Mouse (Mus musculus) forebrain, embryonic 10.5 days (tissue): Measurements from ENCODE around the gene Rabl2. TPM values are rescaled to one million over a fixed set of nuclear protein-coding genes. Genes with fewer than 3 reads are reported as not detected.

Experiments
- DNase-seq: peaks from one replicate; pipeline ENCODE4 v3.0.0-alpha.2; 2017; ENCODE audit warnings: low spot score; ENCODE audit errors: extremely low spot score
- H3K27ac ChIP-seq: fragments of 300-500 bp; sonication (generic); 2 replicates; pipeline ENCODE4 v1.5.1; 2016; ENCODE audit warnings: mild to moderate bottlenecking
- H3K27me3 ChIP-seq: fragments of 300-500 bp; sonication (generic); 2 replicates; pipeline ENCODE4 v1.6.1; 2016; ENCODE audit warnings: mild to moderate bottlenecking; ENCODE audit not compliant: poor library complexity, severe bottlenecking
- H3K36me3 ChIP-seq: fragments of 300-500 bp; sonication (generic); replicated peaks from 2 replicates; pipeline ENCODE4 v1.6.1; 2016; ENCODE audit warnings: mild to moderate bottlenecking, moderate library complexity
- H3K4me1 ChIP-seq: fragments of 300-500 bp; sonication (generic); 2 replicates; pipeline ENCODE4 v1.6.1; 2016
- H3K4me3 ChIP-seq: fragments of 300-500 bp; sonication (generic); 2 replicates; pipeline ENCODE4 v1.5.1; 2016; ENCODE audit warnings: mild to moderate bottlenecking, moderate library complexity
- H3K9me3 ChIP-seq: fragments of 300-500 bp; sonication (generic); 2 replicates; pipeline ENCODE4 v1.6.1; 2016; ENCODE audit warnings: mild to moderate bottlenecking, moderate library complexity
- whole genome bisulfite sequencing: fragments of 180-500 bp; shearing (Covaris S2); methylation state at CpG from one replicate; pipeline ENCODE4 v1.1.7; 2016; 5-methylcytosine and 5-hydroxymethylcytosine counted together
- polyA plus RNA-seq: library from polyadenylated mRNA; unstranded; fragments of >200 nt; fragmentation: Nextera tagmentation; extraction: Ambion mirVana; gene quantifications from 2 replicates; pipeline ENCODE4 v1.2.1, GENCODE M21; 2016

The Rabl2 gene
- polyA plus RNA-seq, 1 experiment from 2014 or later: 73.0 TPM

- H3K4me3 ChIP-seq: no peak overlapping the region
- no peaks in the 10 kb centered on the region for H3K9me3 ChIP-seq
- H3K4me1 ChIP-seq: no peaks in the 10 kb centered on the region
- H3K27me3 ChIP-seq: no peaks in the 10 kb centered on the region
- 89% methylated on average over 7 of the region's 7 CpGs for WGBS
- H3K27ac ChIP-seq: no peak overlapping the region
- peaks cover 47% of the 10 kb centered on the region for H3K36me3 ChIP-seq
- DNase-seq: no peak
These were observed 9.2 kb downstream of the Rabl2 start for GRCm38 (mm10) chr15:89582494-89582893.

- no peaks in the 10 kb centered on the region for H3K9me3 ChIP-seq
- 81% methylated on average over 8 of the region's 8 CpGs for WGBS
- DNase-seq: no peak
These were observed 19.6 kb downstream of the Rabl2 start for GRCm38 (mm10) chr15:89572147-89572546.

GRCm38 (mm10) chr15:89568114-89568513 is 23.6 kb downstream of the Rabl2 start, which contains the start of gene Acr:
TSS of gene Acr (plus strand) at chr15:89568326.
- no peaks in the 10 kb centered on the region for H3K9me3 ChIP-seq
- DNase-seq: no peak
- H3K27me3 ChIP-seq: no peaks in the 10 kb centered on the region
- no peak within 1 kb of the TSS for H3K27ac ChIP-seq
- no peaks in the 10 kb centered on the region for H3K4me1 ChIP-seq
- WGBS: 91% methylated on average over 6 of the region's 6 CpGs
- H3K4me3 ChIP-seq: no peak within 1 kb of the TSS
- no peaks in the 10 kb centered on the region for H3K36me3 ChIP-seq

More at GRCm38 (mm10) chr15:89572147-89572546, 19.6 kb downstream of the Rabl2 start:
- no peaks in the 10 kb centered on the region for H3K27me3 ChIP-seq
- no peak overlapping the region for H3K4me3 ChIP-seq
- no peaks in the 10 kb centered on the region for H3K36me3 ChIP-seq
- no peaks in the 10 kb centered on the region for H3K4me1 ChIP-seq
- no peak overlapping the region for H3K27ac ChIP-seq

GRCm38 (mm10) chr15:89559202-89559731 is 32.5 kb downstream of the Rabl2 start:
- Histone ChIP-seq H3K4me3 (no peak overlapping the region), H3K4me1 (peaks cover 44% of the 10 kb centered on the region), H3K27me3 (peaks cover 56% of the 10 kb centered on the region), H3K9me3 (no peaks in the 10 kb centered on the region), H3K27ac (no peak overlapping the region), H3K36me3 (no peaks in the 10 kb centered on the region)
- 38% methylated on average over 10 of the region's 10 CpGs for WGBS
- no peak for DNase-seq

- H3K27ac ChIP-seq: no peak overlapping the region
- peaks cover 44% of the 10 kb centered on the region for H3K4me1 ChIP-seq
- no peaks in the 10 kb centered on the region for H3K36me3 ChIP-seq
- peaks cover 56% of the 10 kb centered on the region for H3K27me3 ChIP-seq
- H3K9me3 ChIP-seq: no peaks in the 10 kb centered on the region
- DNase-seq: no peak
- whole genome bisulfite sequencing: 4% methylated on average over 34 of the region's 34 CpGs
- peak overlapping the region; percentile 42 for H3K4me3 ChIP-seq
These were observed 33.7 kb downstream of the Rabl2 start for GRCm38 (mm10) chr15:89557996-89558390.

- DNase-seq: no peak
- Histone ChIP-seq H3K4me3 (peak overlapping the region; percentile 42), H3K9me3 (no peaks in the 10 kb centered on the region), H3K36me3 (0 out of 2 replicates have a peak, but pooled peaks cover 2% of the 10 kb centered on the region), H3K4me1 (peaks cover 38% of the 10 kb centered on the region), H3K27ac (no peak overlapping the region), H3K27me3 (peaks cover 56% of the 10 kb centered on the region)
- 8% methylated on average over 40 of the region's 40 CpGs for WGBS
These were observed 34.3 kb downstream of the Rabl2 start for GRCm38 (mm10) chr15:89557179-89557995.

- H3K9me3 ChIP-seq: no peaks in the 10 kb centered on the region
- peak; percentile 44 for DNase-seq
- H3K27me3 ChIP-seq: peaks cover 56% of the 10 kb centered on the region
- H3K36me3 ChIP-seq: 0 out of 2 replicates have a peak, but pooled peaks cover 6% of the 10 kb centered on the region
- whole genome bisulfite sequencing: 21% methylated on average over 23 of the region's 23 CpGs
- no peak overlapping the region for H3K27ac ChIP-seq
- H3K4me1 ChIP-seq: peaks cover 38% of the 10 kb centered on the region
- peak overlapping the region; percentile 42 for H3K4me3 ChIP-seq
These were observed 35.1 kb downstream of the Rabl2 start for GRCm38 (mm10) chr15:89556401-89557178.

- Histone ChIP-seq H3K36me3 (0 out of 2 replicates have a peak, but pooled peaks cover 6% of the 10 kb centered on the region), H3K4me1 (peaks cover 34% of the 10 kb centered on the region), H3K27ac (no peak overlapping the region), H3K4me3 (no peak overlapping the region), H3K9me3 (no peaks in the 10 kb centered on the region), H3K27me3 (peaks cover 56% of the 10 kb centered on the region)
- WGBS: 86% methylated on average over 6 of the region's 6 CpGs
- DNase-seq: no peak
These were observed 36.1 kb downstream of the Rabl2 start for GRCm38 (mm10) chr15:89555591-89555990.

DNA sequence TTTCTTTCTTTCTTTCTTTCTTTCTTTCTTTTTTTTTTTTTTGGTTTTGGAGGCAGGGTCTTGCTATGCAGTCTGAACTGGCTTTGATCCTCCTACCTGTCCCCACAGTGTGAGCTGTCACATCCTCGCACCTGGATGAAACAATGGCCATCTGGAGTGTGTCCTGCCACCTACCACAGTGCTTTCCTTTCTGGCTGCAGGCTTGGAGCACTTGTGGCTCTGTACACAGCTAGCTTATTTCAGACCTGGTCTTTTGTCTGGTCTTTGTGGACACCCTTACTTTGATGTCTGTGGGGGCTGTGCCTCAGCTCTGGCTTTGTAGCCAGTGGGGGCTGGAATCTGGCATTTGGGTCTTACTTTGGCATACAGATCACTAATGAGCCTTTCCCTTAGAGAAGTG is 40.0 kb downstream of the Rabl2 start:
- no peak for DNase-seq
- no peaks in the 10 kb centered on the region for H3K9me3 ChIP-seq
- H3K4me3 ChIP-seq: no peak overlapping the region
- 86% methylated on average over 1 of the region's 1 CpGs for WGBS
- H3K27me3 ChIP-seq: peaks cover 60% of the 10 kb centered on the region
- no peak overlapping the region for H3K27ac ChIP-seq
- H3K36me3 ChIP-seq: peaks cover 15% of the 10 kb centered on the region
- H3K4me1 ChIP-seq: peaks cover 30% of the 10 kb centered on the region

DNA sequence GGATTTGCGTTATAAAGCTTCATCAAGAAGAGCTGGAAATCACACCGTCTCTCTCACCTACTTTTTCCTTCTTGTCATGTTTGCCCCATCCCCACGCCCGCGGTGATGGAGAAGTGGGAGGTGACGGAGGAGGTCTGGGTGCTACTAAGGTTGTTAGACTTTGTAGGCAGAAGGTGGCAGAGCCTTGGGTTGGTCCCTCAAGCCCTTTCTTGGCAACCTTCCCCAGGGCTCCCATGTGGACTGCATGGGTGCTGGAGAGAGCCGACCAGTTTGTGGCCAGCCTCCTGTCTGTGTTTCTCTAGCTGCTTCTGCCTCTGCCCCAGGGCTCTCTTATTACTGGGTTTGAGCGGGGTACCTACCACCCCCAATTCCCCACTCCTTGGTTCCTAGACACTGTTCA is 41.2 kb downstream of the Rabl2 start:
- 94% methylated on average over 8 of the region's 8 CpGs for WGBS
- peaks cover 60% of the 10 kb centered on the region for H3K27me3 ChIP-seq
- no peak overlapping the region for H3K27ac ChIP-seq
- no peak overlapping the region for H3K4me3 ChIP-seq
- peaks cover 25% of the 10 kb centered on the region for H3K36me3 ChIP-seq
- H3K9me3 ChIP-seq: no peaks in the 10 kb centered on the region
- DNase-seq: no peak
- peaks cover 22% of the 10 kb centered on the region for H3K4me1 ChIP-seq

DNA sequence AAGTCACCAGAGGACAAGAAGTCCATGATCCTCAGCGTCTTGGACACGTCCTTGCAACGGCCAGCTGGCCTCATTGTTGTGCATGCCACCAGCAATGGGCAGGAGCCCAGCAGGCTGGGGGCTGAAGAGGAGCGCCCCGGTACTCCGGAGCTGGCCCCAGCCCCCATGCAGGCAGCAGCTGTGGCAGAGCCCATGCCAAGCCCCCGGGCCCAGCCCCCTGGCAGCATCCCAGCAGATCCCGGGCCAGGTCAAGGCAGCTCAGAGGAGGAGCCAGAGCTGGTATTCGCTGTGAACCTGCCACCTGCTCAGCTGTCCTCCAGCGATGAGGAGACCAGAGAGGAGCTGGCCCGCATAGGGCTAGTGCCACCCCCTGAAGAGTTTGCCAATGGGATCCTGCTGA is 42.9 kb downstream of the Rabl2 start:
- no peaks in the 10 kb centered on the region for H3K9me3 ChIP-seq
- peak overlapping the region; percentile 50 for H3K4me3 ChIP-seq

DNA sequence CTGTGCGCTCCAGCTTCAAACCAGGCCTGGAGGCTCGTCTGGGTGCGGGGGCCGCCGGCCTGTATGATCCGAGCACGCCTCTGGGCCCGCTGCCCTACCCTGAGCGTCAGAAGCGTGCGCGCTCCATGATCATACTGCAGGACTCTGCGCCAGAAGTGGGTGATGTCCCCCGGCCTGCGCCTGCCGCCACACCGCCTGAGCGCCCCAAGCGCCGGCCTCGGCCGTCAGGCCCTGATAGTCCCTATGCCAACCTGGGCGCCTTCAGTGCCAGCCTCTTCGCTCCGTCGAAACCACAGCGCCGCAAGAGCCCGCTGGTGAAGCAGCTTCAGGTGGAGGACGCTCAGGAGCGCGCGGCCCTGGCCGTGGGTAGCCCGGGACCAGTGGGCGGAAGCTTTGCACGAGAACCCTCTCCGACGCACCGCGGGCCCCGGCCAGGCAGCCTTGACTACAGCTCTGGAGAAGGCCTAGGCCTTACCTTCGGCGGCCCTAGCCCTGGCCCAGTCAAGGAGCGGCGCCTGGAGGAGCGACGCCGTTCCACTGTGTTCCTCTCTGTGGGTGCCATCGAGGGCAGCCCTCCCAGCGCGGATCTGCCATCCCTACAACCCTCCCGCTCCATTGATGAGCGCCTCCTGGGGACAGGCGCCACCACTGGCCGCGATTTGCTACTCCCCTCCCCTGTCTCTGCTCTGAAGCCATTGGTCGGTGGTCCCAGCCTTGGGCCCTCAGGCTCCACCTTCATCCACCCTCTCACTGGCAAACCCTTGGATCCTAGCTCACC is 43.7 kb downstream of the Rabl2 start:
- DNase-seq: peak; percentile 73
- Histone ChIP-seq H3K9me3 (no peaks in the 10 kb centered on the region), H3K27me3 (peaks cover 47% of the 10 kb centered on the region), H3K36me3 (peaks cover 32% of the 10 kb centered on the region), H3K27ac (peak overlapping the region; percentile 74), H3K4me1 (peaks cover 22% of the 10 kb centered on the region), H3K4me3 (peak overlapping the region; percentile 50)
- 10% methylated on average over 58 of the region's 58 CpGs for WGBS

More for the DNA sequence above, 42.9 kb downstream of the Rabl2 start:
- Histone ChIP-seq H3K27ac (peak overlapping the region; percentile 74), H3K4me1 (peaks cover 22% of the 10 kb centered on the region), H3K36me3 (peaks cover 25% of the 10 kb centered on the region), H3K27me3 (peaks cover 47% of the 10 kb centered on the region)
- DNase-seq: no peak
- 38% methylated on average over 11 of the region's 11 CpGs for WGBS
